Mouse (Mus musculus): ENCODE measurements at regions not wholly inside any gene's neighbourhood (a gene's known extent, or its start where the extent isn't known, plus 50 kb on each side); places are given as distances from the start of the nearest gene placed in this dataset.

DNA sequence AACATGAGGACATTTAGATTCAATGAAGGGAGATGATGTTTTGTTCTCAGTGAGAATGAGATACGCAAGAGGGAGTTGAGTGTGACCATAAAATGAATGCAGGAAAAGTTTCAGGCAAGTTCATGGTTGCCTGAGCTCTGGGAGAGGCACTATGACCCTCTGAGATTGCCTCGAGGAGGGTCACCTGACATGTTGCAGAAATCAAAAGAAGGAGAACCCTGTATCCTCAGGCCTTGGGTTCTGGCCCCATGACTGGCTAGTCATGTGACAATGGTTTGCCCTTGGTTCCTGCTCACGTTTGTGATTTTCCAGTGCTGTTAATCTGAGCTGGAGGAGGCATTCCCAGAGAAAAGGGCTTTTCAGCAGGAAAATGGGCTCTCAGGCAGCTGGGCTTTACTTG, 98.9 kb downstream of the Mab21l3 start:
- H3K4me3 ChIP-seq, result no peak overlapping the region
- no peaks in the 10 kb centered on the region for H3K9me3 ChIP-seq
- no peaks in the 10 kb centered on the region for H3K27me3 ChIP-seq (ENCODE audit: insufficient read depth, poor library complexity, severe bottlenecking)
- H3K27ac ChIP-seq, result no peak overlapping the region
- 72% methylated on average over 3 of the region's 3 CpGs for WGBS
- no peaks in the 10 kb centered on the region for H3K4me1 ChIP-seq
- H3K36me3 ChIP-seq, result no peaks in the 10 kb centered on the region
- DNase-seq (ENCODE audit: low spot score), result no peak

- Histone ChIP-seq H3K4me1 (no peaks in the 10 kb centered on the region), H3K36me3 (no peaks in the 10 kb centered on the region), H3K27me3 (ENCODE audit: insufficient read depth, poor library complexity, severe bottlenecking) (no peaks in the 10 kb centered on the region), H3K4me3 (no peak overlapping the region), H3K9me3 (no peaks in the 10 kb centered on the region), H3K27ac (no peak overlapping the region)
- DNase-seq (ENCODE audit: low spot score), result no peak
- 83% methylated on average over 3 of the region's 3 CpGs for WGBS
These were observed 99.6 kb downstream of the Mab21l3 start for GRCm38 (mm10) chr3:101749031-101749632.

- no peak overlapping the region for H3K27ac ChIP-seq
- no peaks in the 10 kb centered on the region for H3K27me3 ChIP-seq (ENCODE audit: insufficient read depth, poor library complexity, severe bottlenecking)
- no peak for DNase-seq (ENCODE audit: low spot score)
- no peaks in the 10 kb centered on the region for H3K36me3 ChIP-seq
- H3K4me1 ChIP-seq, result no peaks in the 10 kb centered on the region
- no peak overlapping the region for H3K4me3 ChIP-seq
- WGBS, result 40% methylated on average over 4 of the region's 4 CpGs
- H3K9me3 ChIP-seq, result no peaks in the 10 kb centered on the region
These were observed 100.6 kb downstream of the Mab21l3 start for GRCm38 (mm10) chr3:101748186-101748585.

DNA sequence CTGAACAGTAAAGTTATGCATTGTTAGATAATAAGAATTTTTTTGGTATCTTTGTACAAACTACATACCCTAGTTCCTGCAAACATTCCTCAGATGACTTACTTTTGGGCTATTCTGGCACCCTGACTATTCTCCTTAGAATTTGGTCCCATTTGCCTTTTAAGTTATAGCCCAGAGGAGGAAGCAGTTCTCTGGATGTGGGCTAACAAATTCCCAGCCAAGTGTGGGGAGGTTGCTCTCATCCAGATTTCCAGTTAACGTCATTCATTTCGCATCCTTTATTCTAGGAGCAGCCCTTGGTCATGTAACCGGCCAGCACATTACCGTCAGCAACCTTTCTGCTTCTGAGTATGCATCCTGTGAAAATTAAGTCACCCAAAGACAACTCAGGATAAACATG, 107.9 kb downstream of the Mab21l3 start:
- H3K4me1 ChIP-seq, result peaks cover 4% of the 10 kb centered on the region; the same call in 1 of the 2 replicates
- no peak for DNase-seq (ENCODE audit: low spot score)
- no peaks in the 10 kb centered on the region for H3K27me3 ChIP-seq (ENCODE audit: insufficient read depth, poor library complexity, severe bottlenecking)
- WGBS, result 76% methylated on average over 4 of the region's 4 CpGs
- H3K4me3 ChIP-seq, result no peak overlapping the region
- H3K27ac ChIP-seq, result no peak overlapping the region
- H3K36me3 ChIP-seq, result no peaks in the 10 kb centered on the region
- no peaks in the 10 kb centered on the region for H3K9me3 ChIP-seq

GRCm38 (mm10) chr3:101737197-101737596, 111.6 kb downstream of the Mab21l3 start:
- Histone ChIP-seq H3K27ac (no peak overlapping the region), H3K9me3 (0 out of 2 replicates have a peak, but pooled peaks cover 5% of the 10 kb centered on the region), H3K27me3 (ENCODE audit: insufficient read depth, poor library complexity, severe bottlenecking) (no peaks in the 10 kb centered on the region), H3K4me1 (peaks cover 4% of the 10 kb centered on the region; the same call in 1 of the 2 replicates), H3K4me3 (no peak overlapping the region), H3K36me3 (no peaks in the 10 kb centered on the region)
- WGBS, result 91% methylated on average over 6 of the region's 6 CpGs
- DNase-seq (ENCODE audit: low spot score), result no peak

DNA sequence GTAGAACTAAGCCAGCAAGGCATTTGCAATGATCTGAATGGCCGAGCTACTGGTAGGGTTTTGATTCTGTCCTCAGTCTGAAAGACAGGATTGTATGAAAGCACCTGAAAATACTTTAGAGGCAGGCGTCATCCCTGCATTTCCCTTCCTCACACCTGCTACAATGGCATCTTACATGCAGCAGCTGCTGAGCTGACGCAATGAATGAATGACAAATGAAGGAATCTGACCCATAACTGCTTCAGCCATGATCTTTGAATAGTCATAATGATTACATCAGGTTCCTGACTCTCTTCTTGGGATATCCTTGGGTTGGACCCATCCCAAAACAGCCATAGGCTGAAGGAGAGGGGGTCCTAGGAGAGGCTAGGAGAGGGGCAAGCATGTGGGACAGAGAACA, 119.7 kb downstream of the Mab21l3 start:
- no peak overlapping the region for H3K4me3 ChIP-seq
- H3K9me3 ChIP-seq, result 0 out of 2 replicates have a peak, but pooled peaks cover 5% of the 10 kb centered on the region
- no peaks in the 10 kb centered on the region for H3K27me3 ChIP-seq (ENCODE audit: insufficient read depth, poor library complexity, severe bottlenecking)
- H3K27ac ChIP-seq, result no peak overlapping the region
- DNase-seq (ENCODE audit: low spot score), result no peak
- H3K36me3 ChIP-seq, result no peaks in the 10 kb centered on the region
- no peaks in the 10 kb centered on the region for H3K4me1 ChIP-seq
- 74% methylated on average over 3 of the region's 3 CpGs for WGBS

GRCm38 (mm10) chr3:101722926-101723325, 118.4 kb upstream of the Atp1a1 start:
- peaks cover 6% of the 10 kb centered on the region; the same call in 1 of the 2 replicates for H3K4me1 ChIP-seq
- no peak for DNase-seq (ENCODE audit: low spot score)
- no peak overlapping the region for H3K4me3 ChIP-seq
- H3K27me3 ChIP-seq (ENCODE audit: insufficient read depth, poor library complexity, severe bottlenecking), result no peaks in the 10 kb centered on the region
- H3K9me3 ChIP-seq, result no peaks in the 10 kb centered on the region
- no peaks in the 10 kb centered on the region for H3K36me3 ChIP-seq
- H3K27ac ChIP-seq, result no peak overlapping the region
- WGBS, result 64% methylated on average over 6 of the region's 6 CpGs

DNA sequence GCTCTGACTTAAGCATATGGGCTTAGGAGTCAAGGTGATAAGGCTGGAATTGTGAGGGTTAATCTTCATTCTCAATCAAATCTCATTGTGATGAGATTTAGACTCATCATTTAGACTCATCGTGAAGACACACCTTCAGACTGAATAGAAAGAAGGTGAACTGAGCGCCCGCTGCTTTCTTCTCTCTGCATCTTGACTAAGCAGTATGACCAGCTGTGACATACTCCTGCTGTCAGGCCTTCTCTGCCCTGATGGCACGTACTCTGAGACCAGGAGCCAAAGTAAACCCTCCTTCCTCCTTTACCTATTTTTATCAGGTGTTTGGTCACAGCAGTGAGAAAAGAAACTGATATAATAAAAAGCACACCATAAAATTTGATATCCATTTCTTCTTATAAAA, 117.5 kb upstream of the Atp1a1 start:
- no peaks in the 10 kb centered on the region for H3K27me3 ChIP-seq (ENCODE audit: insufficient read depth, poor library complexity, severe bottlenecking)
- no peaks in the 10 kb centered on the region for H3K36me3 ChIP-seq
- H3K4me3 ChIP-seq, result no peak overlapping the region
- H3K9me3 ChIP-seq, result no peaks in the 10 kb centered on the region
- H3K27ac ChIP-seq, result no peak overlapping the region
- 85% methylated on average over 4 of the region's 4 CpGs for WGBS
- no peak for DNase-seq (ENCODE audit: low spot score)
- peaks cover 10% of the 10 kb centered on the region; the same call in 1 of the 2 replicates for H3K4me1 ChIP-seq

- Histone ChIP-seq H3K9me3 (no peaks in the 10 kb centered on the region), H3K36me3 (no peaks in the 10 kb centered on the region), H3K27ac (0 out of 2 replicates have a peak overlapping the region, but pooled peaks have one; percentile 6), H3K4me1 (peaks cover 52% of the 10 kb centered on the region), H3K27me3 (ENCODE audit: insufficient read depth, poor library complexity, severe bottlenecking) (no peaks in the 10 kb centered on the region), H3K4me3 (no peak overlapping the region)
- DNase-seq (ENCODE audit: low spot score), result no peak
These were observed 110.9 kb upstream of the Atp1a1 start for GRCm38 (mm10) chr3:101715416-101715815.

DNA sequence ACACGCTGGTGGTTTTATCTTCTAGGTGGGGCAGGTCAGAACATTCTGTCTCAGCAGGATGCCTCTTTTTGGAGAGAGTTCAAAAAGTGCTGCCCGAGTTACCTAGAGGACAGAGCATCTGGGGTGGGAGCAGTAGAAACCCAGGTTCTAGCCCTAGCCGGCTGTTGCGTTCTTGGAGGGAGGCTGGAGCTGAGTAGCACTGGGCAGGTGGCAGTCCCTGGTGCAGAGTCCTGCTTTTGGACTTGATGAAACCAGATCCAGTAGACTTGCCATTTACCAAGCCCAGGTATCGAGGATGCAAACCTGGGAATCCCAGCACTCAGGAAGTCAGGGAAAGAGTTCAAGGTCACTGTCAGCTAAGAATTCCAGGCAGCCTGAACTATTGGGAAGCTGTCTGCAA, 110.3 kb upstream of the Atp1a1 start:
- WGBS, result 76% methylated on average over 5 of the region's 5 CpGs
- no peaks in the 10 kb centered on the region for H3K27me3 ChIP-seq (ENCODE audit: insufficient read depth, poor library complexity, severe bottlenecking)
- no peak for DNase-seq (ENCODE audit: low spot score)
- H3K9me3 ChIP-seq, result no peaks in the 10 kb centered on the region
- peak overlapping the region; percentile 82; the same call in 1 of the 2 replicates for H3K27ac ChIP-seq
- H3K4me3 ChIP-seq, result no peak overlapping the region
- no peaks in the 10 kb centered on the region for H3K36me3 ChIP-seq
- H3K4me1 ChIP-seq, result peaks cover 53% of the 10 kb centered on the region

DNA sequence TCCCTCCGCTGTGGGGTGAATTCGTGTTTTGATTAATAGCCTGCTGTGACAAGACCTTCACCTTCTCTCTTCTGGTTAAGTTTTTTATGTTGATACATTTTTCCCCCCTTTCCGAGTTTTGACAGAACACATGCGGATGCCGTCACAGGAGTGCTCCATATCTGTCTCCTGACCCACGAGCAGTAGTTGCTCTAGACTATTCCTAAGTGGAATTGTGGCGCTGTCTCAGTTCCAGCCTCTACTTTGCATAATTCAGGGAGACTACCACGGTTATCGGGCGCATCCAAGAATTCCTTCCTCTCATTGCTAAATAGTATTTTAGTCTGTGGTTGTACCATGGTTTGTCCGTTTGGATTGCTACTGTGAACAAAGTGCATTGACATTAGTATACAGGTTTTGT, 109.2 kb upstream of the Atp1a1 start:
- H3K27ac ChIP-seq, result peak overlapping the region; percentile 82
- no peaks in the 10 kb centered on the region for H3K36me3 ChIP-seq
- DNase-seq (ENCODE audit: low spot score), result no peak
- H3K9me3 ChIP-seq, result no peaks in the 10 kb centered on the region
- 62% methylated on average over 11 of the region's 11 CpGs for WGBS
- peak overlapping the region; percentile 1; the same call in 1 of the 2 replicates for H3K4me3 ChIP-seq
- H3K4me1 ChIP-seq, result peaks cover 64% of the 10 kb centered on the region
- no peaks in the 10 kb centered on the region for H3K27me3 ChIP-seq (ENCODE audit: insufficient read depth, poor library complexity, severe bottlenecking)

DNA sequence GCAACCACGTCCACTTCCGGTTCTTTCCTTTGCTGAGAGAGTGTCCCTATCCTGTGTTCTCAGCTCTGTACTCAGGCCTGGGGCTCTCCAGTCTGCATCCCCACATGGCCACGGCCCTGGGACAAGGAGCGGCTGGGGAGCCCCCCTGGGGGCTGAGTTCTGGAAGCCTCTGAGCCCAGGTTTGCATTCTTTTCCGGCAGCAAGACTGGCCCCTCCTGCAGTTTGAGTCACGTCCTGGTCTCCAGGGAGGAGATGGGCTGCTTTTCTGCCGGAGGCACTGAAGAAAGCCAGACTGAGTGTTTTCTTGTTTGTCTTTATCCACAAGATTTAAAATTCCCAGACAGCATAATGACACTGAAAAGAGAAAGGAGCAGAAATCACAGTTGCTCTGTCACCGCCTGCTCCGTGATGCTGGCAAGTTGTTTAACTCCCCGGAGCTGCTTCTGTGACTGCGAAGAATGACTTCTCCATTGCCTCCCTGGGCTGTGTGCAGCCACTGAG, 108.7 kb upstream of the Atp1a1 start:
- Histone ChIP-seq H3K4me1 (peaks cover 64% of the 10 kb centered on the region), H3K4me3 (peak overlapping the region; percentile 1; the same call in 1 of the 2 replicates), H3K27me3 (ENCODE audit: insufficient read depth, poor library complexity, severe bottlenecking) (no peaks in the 10 kb centered on the region), H3K36me3 (no peaks in the 10 kb centered on the region), H3K9me3 (no peaks in the 10 kb centered on the region), H3K27ac (peak overlapping the region; percentile 82)
- WGBS, result 14% methylated on average over 11 of the region's 11 CpGs
- DNase-seq (ENCODE audit: low spot score), result no peak

GRCm38 (mm10) chr3:101712666-101713065, 108.2 kb upstream of the Atp1a1 start:
- WGBS, result 66% methylated on average over 14 of the region's 14 CpGs
- H3K36me3 ChIP-seq, result no peaks in the 10 kb centered on the region
- H3K27me3 ChIP-seq (ENCODE audit: insufficient read depth, poor library complexity, severe bottlenecking), result no peaks in the 10 kb centered on the region
- peak overlapping the region; percentile 1; the same call in 1 of the 2 replicates for H3K4me3 ChIP-seq
- no peaks in the 10 kb centered on the region for H3K9me3 ChIP-seq
- no peak for DNase-seq (ENCODE audit: low spot score)
- H3K27ac ChIP-seq, result peak overlapping the region; percentile 82
- peaks cover 60% of the 10 kb centered on the region for H3K4me1 ChIP-seq
